ENCODE assay signal across 23 mouse cellular contexts in genomic region chr17:86248832-86249231, GRCm38 (mm10).
"Had no signal": no experiment of that assay in that cellular context is flagged by ENCODE, and none has a peak within 500 bp of the region (broad histone marks: within the 10 kb centered on the region; RNA-seq: fewer than 3 reads in every experiment).

No protein-coding gene starts in this region.

- ATAC-seq: hindbrain, embryonic 16.5 days; inflammation-experienced regulatory T-cells, adult 6 months had no signal

- H3K4me3 ChIP-seq: heart, embryonic 10.5 days; heart, embryonic 12.5 days; hindbrain, embryonic 10.5 days; hindbrain, embryonic 12.5 days; intestine, embryonic 15.5 days; left cerebral cortex, adult 2 months; limb, embryonic 10.5 days; limb, embryonic 12.5 days had no signal

- H3K27me3 ChIP-seq: heart, embryonic 12.5 days; hindbrain, embryonic 12.5 days; intestine, embryonic 15.5 days; limb, embryonic 12.5 days had no signal

- DNase-seq: gastrocnemius, postnatal 14 days; gastrocnemius, postnatal 36 days; heart, adult 18-20 months; heart, postnatal 10 days; heart, postnatal 4 days; kidney, adult 18-20 months; kidney, adult 8-10 months; kidney, postnatal 10 days; kidney, postnatal 25 days; kidney, postnatal 4 days; liver had no signal

- H3K9ac ChIP-seq: heart, embryonic 12.5 days; hindbrain, embryonic 12.5 days; hindbrain, embryonic 14.5 days; intestine, embryonic 15.5 days; limb, embryonic 12.5 days had no signal

- H3K4me2 ChIP-seq: heart, embryonic 12.5 days; hindbrain, embryonic 12.5 days; hindbrain, embryonic 14.5 days; intestine, embryonic 15.5 days; limb, embryonic 12.5 days; liver, embryonic 11.5 days had no signal

- H3K27ac ChIP-seq: heart, embryonic 10.5 days; hindbrain, embryonic 10.5 days; hindbrain, embryonic 12.5 days; intestine, embryonic 15.5 days; limb, embryonic 12.5 days had no signal

- H3K9me3 ChIP-seq: heart, embryonic 10.5 days; heart, embryonic 12.5 days; hindbrain, embryonic 10.5 days; hindbrain, embryonic 12.5 days; intestine, embryonic 15.5 days; limb, embryonic 10.5 days; limb, embryonic 12.5 days had no signal

- H3K36me3 ChIP-seq: heart, embryonic 12.5 days; hindbrain, embryonic 10.5 days; hindbrain, embryonic 12.5 days; intestine, embryonic 15.5 days; limb, embryonic 10.5 days; limb, embryonic 12.5 days had no signal
